Mouse (Mus musculus) stomach, embryonic 16.5 days (tissue): ENCODE measurements around the gene Pipox. TPM values are rescaled to one million over a fixed set of nuclear protein-coding genes. Genes with fewer than 3 reads are reported as not detected.
A peak's percentile ranks its signal among the peaks of the same experiment; 100 is the strongest.

Source experiments
- ATAC-seq: fragments of 200-750 bp; cut with Nextera tagmentation; 2 replicates; pipeline ENCODE4 v1.8.0; 2017; ENCODE audit warnings: moderate number of reproducible peaks, moderate TSS enrichment; ENCODE audit not compliant: insufficient read depth, low FRiP score
- H3K27ac ChIP-seq: fragments of 300-500 bp; sonication (generic); 2 replicates; pipeline ENCODE4 v1.5.1; 2014; ENCODE audit warnings: low read length
- H3K27me3 ChIP-seq: fragments of 300-500 bp; sonication (generic); 2 replicates; pipeline ENCODE4 v1.6.1; 2014; ENCODE audit warnings: low read length, control low read depth, mixed read lengths; ENCODE audit not compliant: control insufficient read depth, insufficient read depth
- H3K36me3 ChIP-seq: fragments of 300-500 bp; sonication (generic); 2 replicates; pipeline ENCODE4 v1.6.1; 2014; ENCODE audit warnings: low read length; ENCODE audit not compliant: control insufficient read depth, insufficient read depth
- H3K4me1 ChIP-seq: fragments of 300-500 bp; sonication (generic); 2 replicates; pipeline ENCODE4 v1.6.1; 2014; ENCODE audit warnings: low read length, control low read depth, mixed read lengths; ENCODE audit not compliant: control insufficient read depth, insufficient read depth
- H3K4me2 ChIP-seq: fragments of 300-500 bp; sonication (generic); 2 replicates; pipeline ENCODE4 v1.6.1; 2014; ENCODE audit warnings: low read depth, low read length, mixed read lengths
- H3K4me3 ChIP-seq: fragments of 300-500 bp; sonication (generic); replicated peaks from 2 replicates; pipeline ENCODE4 v1.5.1; 2014; ENCODE audit warnings: mild to moderate bottlenecking, low read length
- H3K9ac ChIP-seq: fragments of 300-500 bp; sonication (generic); 2 replicates; pipeline ENCODE4 v1.6.1; 2014; ENCODE audit warnings: low read length
- H3K9me3 ChIP-seq: fragments of 300-500 bp; sonication (generic); replicated peaks from 2 replicates; pipeline ENCODE4 v1.6.1; 2016; ENCODE audit warnings: low read length, control low read depth; ENCODE audit not compliant: control insufficient read depth
- WGBS: fragments of 180-500 bp; shearing (Covaris S2); extraction: QIAGEN DNeasy Blood & Tissue Kit; methylation state at CpG from one replicate; pipeline ENCODE4 v1.1.7; 2014; 5-methylcytosine and 5-hydroxymethylcytosine counted together
- polyA plus RNA-seq: library from polyadenylated mRNA; unstranded; fragments of >200 nt; fragmentation: Nextera tagmentation; extraction: Ambion mirVana; gene quantifications from 2 replicates; pipeline ENCODE4 v1.2.1, GENCODE M21; 2015

The Pipox gene
- polyA plus RNA-seq, 1 experiment from 2014 or later = 20.8 TPM

- Histone ChIP-seq H3K9ac (no peak overlapping the region), H3K4me2 (no peak overlapping the region), H3K27me3 (no peaks in the 10 kb centered on the region), H3K4me1 (peaks cover 18% of the 10 kb centered on the region), H3K27ac (no peak overlapping the region), H3K36me3 (no peaks in the 10 kb centered on the region), H3K9me3 (no peaks in the 10 kb centered on the region), H3K4me3 (no peak overlapping the region)
- no peak for ATAC-seq
- 44% methylated on average over 3 of the region's 3 CpGs for WGBS
Measured at GRCm38 (mm10) chr11:77873116-77873515, 20.8 kb downstream of the Pipox start.

- H3K9ac ChIP-seq = peak overlapping the region; percentile 0; the same call in 1 of the 2 replicates
- ATAC-seq = no peak
- H3K27ac ChIP-seq = no peak overlapping the region
- H3K4me1 ChIP-seq = peaks cover 22% of the 10 kb centered on the region
- H3K36me3 ChIP-seq = no peaks in the 10 kb centered on the region
- no peak overlapping the region for H3K4me3 ChIP-seq
- no peaks in the 10 kb centered on the region for H3K27me3 ChIP-seq
- WGBS = 16% methylated on average over 7 of the region's 7 CpGs
- H3K9me3 ChIP-seq = no peaks in the 10 kb centered on the region
- H3K4me2 ChIP-seq = peak overlapping the region; percentile 2
Measured at GRCm38 (mm10) chr11:77872685-77873084, 21.2 kb downstream of the Pipox start.

GRCm38 (mm10) chr11:77872236-77872635 is 21.7 kb downstream of the Pipox start:
- Histone ChIP-seq H3K27me3 (no peaks in the 10 kb centered on the region), H3K4me1 (peaks cover 27% of the 10 kb centered on the region), H3K4me3 (no peak overlapping the region), H3K36me3 (no peaks in the 10 kb centered on the region), H3K27ac (no peak overlapping the region), H3K9me3 (no peaks in the 10 kb centered on the region), H3K9ac (peak overlapping the region; percentile 0; the same call in 1 of the 2 replicates), H3K4me2 (peak overlapping the region; percentile 2)
- no peak for ATAC-seq
- 5% methylated on average over 11 of the region's 11 CpGs for WGBS

GRCm38 (mm10) chr11:77871436-77871835 is 22.5 kb downstream of the Pipox start:
- Histone ChIP-seq H3K4me1 (peaks cover 28% of the 10 kb centered on the region), H3K9me3 (no peaks in the 10 kb centered on the region), H3K4me3 (no peak overlapping the region), H3K9ac (no peak overlapping the region), H3K36me3 (no peaks in the 10 kb centered on the region), H3K27me3 (no peaks in the 10 kb centered on the region), H3K27ac (no peak overlapping the region), H3K4me2 (no peak overlapping the region)
- no peak for ATAC-seq
- WGBS = 35% methylated on average over 4 of the region's 4 CpGs

GRCm38 (mm10) chr11:77867419-77868083 is 26.3 kb downstream of the Pipox start:
- Histone ChIP-seq H3K4me2 (no peak overlapping the region), H3K9ac (peak overlapping the region; percentile 22; the same call in 1 of the 2 replicates), H3K9me3 (no peaks in the 10 kb centered on the region), H3K4me1 (peaks cover 17% of the 10 kb centered on the region), H3K36me3 (no peaks in the 10 kb centered on the region), H3K27me3 (no peaks in the 10 kb centered on the region), H3K27ac (no peak overlapping the region), H3K4me3 (no peak overlapping the region)
- ATAC-seq = no peak
- 28% methylated on average over 11 of the region's 12 CpGs for WGBS

- Histone ChIP-seq H3K9ac (no peak overlapping the region), H3K4me3 (no peak overlapping the region), H3K4me1 (0 out of 2 replicates have a peak, but pooled peaks cover 10% of the 10 kb centered on the region), H3K27me3 (no peaks in the 10 kb centered on the region), H3K27ac (no peak overlapping the region), H3K4me2 (no peak overlapping the region), H3K36me3 (0 out of 2 replicates have a peak, but pooled peaks cover 4% of the 10 kb centered on the region), H3K9me3 (no peaks in the 10 kb centered on the region)
- no peak for ATAC-seq
- 69% methylated on average over 12 of the region's 12 CpGs for WGBS
Measured at GRCm38 (mm10) chr11:77864771-77865170, 29.1 kb downstream of the Pipox start.

GRCm38 (mm10) chr11:77862887-77863286 is 31.0 kb downstream of the Pipox start:
- 0 out of 2 replicates have a peak, but pooled peaks cover 8% of the 10 kb centered on the region for H3K4me1 ChIP-seq
- no peak overlapping the region for H3K27ac ChIP-seq
- no peaks in the 10 kb centered on the region; the same call in 1 of the 2 replicates for H3K27me3 ChIP-seq
- H3K9me3 ChIP-seq = no peaks in the 10 kb centered on the region
- H3K4me3 ChIP-seq = no peak overlapping the region
- 81% methylated on average over 7 of the region's 7 CpGs for WGBS
- no peak overlapping the region for H3K4me2 ChIP-seq
- ATAC-seq = no peak
- H3K9ac ChIP-seq = no peak overlapping the region
- peaks cover 4% of the 10 kb centered on the region; the same call in 1 of the 2 replicates for H3K36me3 ChIP-seq

- WGBS = 73% methylated on average over 9 of the region's 9 CpGs
- H3K36me3 ChIP-seq = peaks cover 7% of the 10 kb centered on the region; the same call in 1 of the 2 replicates
- H3K4me1 ChIP-seq = no peaks in the 10 kb centered on the region
- no peak for ATAC-seq
- H3K4me2 ChIP-seq = no peak overlapping the region
- no peak overlapping the region for H3K9ac ChIP-seq
- H3K27me3 ChIP-seq = no peaks in the 10 kb centered on the region; the same call in 1 of the 2 replicates
- H3K27ac ChIP-seq = no peak overlapping the region
- H3K9me3 ChIP-seq = no peaks in the 10 kb centered on the region
- H3K4me3 ChIP-seq = no peak overlapping the region
Measured at GRCm38 (mm10) chr11:77860947-77861346, 32.9 kb downstream of the Pipox start.

GRCm38 (mm10) chr11:77858589-77858988 is 35.3 kb downstream of the Pipox start:
- no peak for ATAC-seq
- Histone ChIP-seq H3K36me3 (peaks cover 7% of the 10 kb centered on the region; the same call in 1 of the 2 replicates), H3K4me1 (0 out of 2 replicates have a peak, but pooled peaks cover 2% of the 10 kb centered on the region), H3K4me3 (no peak overlapping the region), H3K4me2 (no peak overlapping the region), H3K9ac (no peak overlapping the region), H3K9me3 (no peaks in the 10 kb centered on the region), H3K27ac (no peak overlapping the region), H3K27me3 (no peaks in the 10 kb centered on the region; the same call in 1 of the 2 replicates)
- WGBS = 75% methylated on average over 9 of the region's 9 CpGs
